Mouse (Mus musculus) hindbrain, postnatal 0 days (tissue): ENCODE results near the gene Cftr. TPM values are rescaled to one million over a fixed set of nuclear protein-coding genes. Genes with fewer than 3 reads are reported as not detected.

Source experiments
- ATAC-seq: fragments of 200-750 bp; cut with Nextera tagmentation; 2 replicates; pipeline ENCODE4 v1.8.0; 2017; ENCODE audit warnings: mild to moderate bottlenecking, moderate TSS enrichment, moderate library complexity
- DNase-seq: peaks from one replicate; pipeline ENCODE4 v3.0.0-alpha.2; 2015; ENCODE audit warnings: low spot score
- H3K27ac ChIP-seq: fragments of 300-500 bp; sonication (generic); 2 replicates; pipeline ENCODE4 v1.5.1; 2014; ENCODE audit warnings: mild to moderate bottlenecking
- H3K27me3 ChIP-seq: fragments of 300-500 bp; sonication (generic); 2 replicates; pipeline ENCODE4 v1.6.1; 2014; ENCODE audit warnings: low read length, mixed read lengths; ENCODE audit not compliant: insufficient read depth
- H3K36me3 ChIP-seq: fragments of 300-500 bp; sonication (generic); 2 replicates; pipeline ENCODE4 v1.6.1; 2014; ENCODE audit warnings: low read length, mixed read lengths; ENCODE audit not compliant: insufficient read depth
- H3K4me1 ChIP-seq: fragments of 300-500 bp; sonication (generic); 2 replicates; pipeline ENCODE4 v1.6.1; 2014; ENCODE audit warnings: antibody characterized with exemption, low read length, mixed read lengths; ENCODE audit not compliant: insufficient read depth
- H3K4me2 ChIP-seq: fragments of 300-500 bp; sonication (generic); 2 replicates; pipeline ENCODE4 v1.6.1; 2014; ENCODE audit warnings: low read depth, mild to moderate bottlenecking, low read length, moderate library complexity, mixed read lengths
- H3K4me3 ChIP-seq: fragments of 300-500 bp; sonication (generic); 2 replicates; pipeline ENCODE4 v1.5.1; 2014; ENCODE audit warnings: low read length
- H3K9ac ChIP-seq: fragments of 300-500 bp; sonication (generic); replicated peaks from 2 replicates; pipeline ENCODE4 v1.6.1; 2014; ENCODE audit warnings: mild to moderate bottlenecking, low read length, moderate library complexity, mixed read lengths
- H3K9me3 ChIP-seq: fragments of 300-500 bp; sonication (generic); 2 replicates; pipeline ENCODE4 v1.6.1; 2016; ENCODE audit warnings: low read length, mixed read lengths
- CTCF ChIP-seq: IDR thresholded peaks from 2 replicates; pipeline ENCODE4 v1.5.1; 2016; ENCODE audit warnings: antibody characterized with exemption, control low read depth, low read depth
- WGBS: fragments of 180-500 bp; shearing (Covaris S2); extraction: QIAGEN DNeasy Blood & Tissue Kit; methylation state at CpG from one replicate; pipeline ENCODE4 v1.1.7; 2014; 5-methylcytosine and 5-hydroxymethylcytosine counted together
- polyA plus RNA-seq: library from polyadenylated mRNA; unstranded; fragments of >200 nt; fragmentation: Nextera tagmentation; extraction: Ambion mirVana; gene quantifications from 2 replicates; pipeline ENCODE4 v1.2.1, GENCODE M21; 2015
- total RNA-seq: library from RNA; depleted of rRNA; stranded (reverse); fragments of >200 nt; gene quantifications from 2 replicates; pipeline ENCODE4 v1.2.3, GENCODE M21; 2014; rRNA removed

Gene Cftr
- 1.5 and 1.6 TPM in 2 replicates for total RNA-seq
- 0.70 and 0.87 TPM in 2 replicates for polyA plus RNA-seq

DNA sequence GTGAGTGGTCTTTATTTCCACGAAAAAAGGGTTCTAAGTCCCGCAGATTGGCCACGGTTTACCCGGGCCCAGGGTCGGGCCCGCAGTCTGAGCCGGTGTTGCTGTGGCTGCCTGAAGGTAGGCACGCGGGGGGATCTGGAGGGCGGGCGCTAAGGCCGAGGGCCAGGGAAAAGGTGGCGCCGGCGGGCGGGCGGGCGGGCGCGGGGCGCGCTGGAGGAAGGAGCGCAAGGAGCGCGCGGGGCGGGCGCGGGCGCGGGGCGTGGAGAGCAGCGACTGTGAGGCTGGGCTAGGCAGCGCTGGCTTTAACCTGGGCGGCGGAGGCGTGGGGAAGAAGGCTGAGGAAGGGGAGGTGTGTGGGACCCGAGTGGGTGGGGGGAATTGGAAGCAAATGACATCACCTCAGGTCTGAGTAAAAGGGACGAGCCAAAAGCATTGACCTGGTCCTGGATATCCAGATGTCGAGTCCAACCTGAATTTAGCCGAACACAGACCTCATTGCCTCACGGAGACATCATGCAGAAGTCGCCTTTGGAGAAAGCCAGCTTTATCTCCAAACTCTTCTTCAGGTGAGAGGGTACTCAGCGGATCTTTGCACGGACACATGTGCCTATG is at the start of gene Cftr:
Gene Cftr (plus strand): TSS at position 377 of the 612 bp plus-strand sequence.
- ATAC-seq, result peak; percentile 94
- peak within 1 kb of the TSS; percentile 79 for H3K4me2 ChIP-seq
- TF ChIP-seq CTCF, result no peak
- 2% methylated on average over 37 of the region's 45 CpGs for WGBS
- no peaks in the 10 kb centered on the region for H3K27me3 ChIP-seq
- peak within 1 kb of the TSS; percentile 48 for H3K9ac ChIP-seq
- no peak within 1 kb of the TSS for H3K27ac ChIP-seq
- H3K4me1 ChIP-seq, result no peaks in the 10 kb centered on the region
- H3K4me3 ChIP-seq, result peak within 1 kb of the TSS; percentile 56
- H3K9me3 ChIP-seq, result no peaks in the 10 kb centered on the region
- no peaks in the 10 kb centered on the region for H3K36me3 ChIP-seq
- peak; percentile 56 for DNase-seq

DNA sequence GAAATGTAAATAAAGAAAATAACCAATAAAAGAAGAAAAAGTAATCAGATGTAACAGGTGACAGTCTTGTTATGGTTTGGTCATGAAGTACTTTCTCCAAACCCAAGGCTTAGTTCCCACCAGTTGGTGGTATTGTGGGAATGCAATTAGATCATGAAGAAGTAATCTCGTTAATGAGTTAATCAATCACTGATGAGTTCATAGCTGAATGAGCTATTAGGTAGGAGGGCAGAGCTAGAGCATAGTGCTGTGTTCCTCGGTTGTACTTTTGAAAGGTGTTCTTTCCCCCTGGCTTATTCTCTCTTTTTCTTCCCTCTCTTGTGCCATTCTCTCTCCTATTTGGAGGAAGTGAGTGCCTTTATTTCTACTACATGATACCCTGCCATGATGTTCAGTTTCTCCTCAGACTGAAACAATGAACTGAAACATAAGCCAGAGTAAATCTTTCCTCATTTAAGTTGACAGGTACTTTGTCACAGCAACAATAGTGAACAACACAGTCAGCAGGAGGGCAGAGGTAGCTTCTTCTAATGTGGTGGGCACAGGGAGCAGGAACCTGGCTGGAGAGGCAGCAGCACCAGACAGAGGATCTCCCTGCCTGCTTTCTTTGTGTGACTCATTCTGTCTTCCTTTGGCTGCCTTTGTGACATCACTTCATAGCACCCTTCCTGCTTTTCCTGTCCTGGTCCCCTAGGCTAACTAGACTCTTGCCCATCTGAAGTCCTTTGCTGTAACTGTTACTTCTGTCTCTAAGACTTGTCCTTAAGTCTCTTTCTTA is 43.1 kb upstream of the Cftr start:
- Histone ChIP-seq H3K4me1 (no peaks in the 10 kb centered on the region), H3K4me3 (no peak overlapping the region), H3K27ac (no peak overlapping the region), H3K27me3 (no peaks in the 10 kb centered on the region), H3K9ac (no peak overlapping the region), H3K9me3 (no peaks in the 10 kb centered on the region), H3K36me3 (no peaks in the 10 kb centered on the region), H3K4me2 (no peak overlapping the region)
- ATAC-seq (no peak), DNase-seq (no peak)
- no peak for TF ChIP-seq CTCF
- WGBS, result 47% methylated on average over 2 of the region's 2 CpGs

DNA sequence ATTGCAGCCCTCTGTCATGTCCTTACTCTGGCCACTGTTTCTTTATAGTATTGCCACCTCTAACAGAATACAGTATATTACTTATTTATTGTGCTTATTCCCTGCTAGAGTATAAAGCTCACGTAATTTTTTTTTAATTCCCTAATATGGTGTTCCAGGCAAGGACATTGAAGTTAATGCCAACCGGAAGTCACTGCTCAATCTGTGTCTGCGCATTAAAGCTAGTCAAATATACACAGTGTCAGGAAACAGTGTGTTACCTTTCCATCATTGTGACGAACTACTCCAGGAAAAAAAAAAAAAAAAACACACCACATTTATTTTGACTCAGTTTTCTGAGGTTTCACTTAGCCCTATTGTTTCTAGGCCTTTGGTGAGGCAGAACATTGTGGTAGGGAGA is 42.4 kb upstream of the Cftr start:
- H3K4me2 ChIP-seq, result no peak overlapping the region
- H3K4me3 ChIP-seq, result no peak overlapping the region
- no peak overlapping the region for H3K9ac ChIP-seq
- H3K36me3 ChIP-seq, result no peaks in the 10 kb centered on the region
- ATAC-seq, result no peak
- DNase-seq, result no peak
- no peaks in the 10 kb centered on the region for H3K9me3 ChIP-seq
- 86% methylated on average over 4 of the region's 4 CpGs for WGBS
- H3K4me1 ChIP-seq, result no peaks in the 10 kb centered on the region
- no peaks in the 10 kb centered on the region for H3K27me3 ChIP-seq
- TF ChIP-seq CTCF, result no peak
- no peak overlapping the region for H3K27ac ChIP-seq

GRCm38 (mm10) chr6:18135246-18135645 is 35.2 kb upstream of the Cftr start:
- ATAC-seq (no peak), DNase-seq (peak; percentile 19)
- Histone ChIP-seq H3K4me3 (no peak overlapping the region), H3K36me3 (no peaks in the 10 kb centered on the region), H3K9me3 (no peaks in the 10 kb centered on the region), H3K27me3 (no peaks in the 10 kb centered on the region), H3K27ac (no peak overlapping the region), H3K4me2 (no peak overlapping the region), H3K9ac (no peak overlapping the region), H3K4me1 (no peaks in the 10 kb centered on the region)
- WGBS, result 60% methylated on average over 1 of the region's 1 CpGs
- TF ChIP-seq CTCF, result peak; percentile 44

DNA sequence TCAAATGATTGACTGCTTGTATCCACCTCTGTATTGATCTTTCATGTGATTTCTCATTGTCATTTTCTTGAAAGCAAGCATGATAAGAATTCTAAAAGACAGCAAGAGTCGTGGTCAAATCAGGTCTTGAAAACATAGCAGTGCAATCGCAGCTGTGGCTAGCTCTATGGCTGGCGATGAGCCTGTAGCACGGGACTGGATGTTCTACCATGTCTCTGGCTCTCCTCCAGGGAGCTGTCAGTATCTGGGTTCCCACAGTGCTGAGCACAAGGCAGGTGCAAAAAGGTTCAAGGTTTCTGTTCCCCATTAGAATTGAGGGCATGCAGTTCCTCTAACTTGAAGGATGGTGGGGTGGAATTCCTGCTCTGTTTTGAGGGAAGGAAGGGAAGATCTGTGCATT is 17.5 kb upstream of the Cftr start:
- 51% methylated on average over 4 of the region's 4 CpGs for WGBS
- DNase-seq (peak; percentile 35), ATAC-seq (peak; percentile 45; the same call in 1 of the 2 replicates)
- Histone ChIP-seq H3K9me3 (no peaks in the 10 kb centered on the region), H3K4me2 (no peak overlapping the region), H3K9ac (no peak overlapping the region), H3K36me3 (no peaks in the 10 kb centered on the region), H3K27me3 (no peaks in the 10 kb centered on the region), H3K27ac (no peak overlapping the region), H3K4me3 (no peak overlapping the region), H3K4me1 (no peaks in the 10 kb centered on the region)
- TF ChIP-seq CTCF, result no peak

DNA sequence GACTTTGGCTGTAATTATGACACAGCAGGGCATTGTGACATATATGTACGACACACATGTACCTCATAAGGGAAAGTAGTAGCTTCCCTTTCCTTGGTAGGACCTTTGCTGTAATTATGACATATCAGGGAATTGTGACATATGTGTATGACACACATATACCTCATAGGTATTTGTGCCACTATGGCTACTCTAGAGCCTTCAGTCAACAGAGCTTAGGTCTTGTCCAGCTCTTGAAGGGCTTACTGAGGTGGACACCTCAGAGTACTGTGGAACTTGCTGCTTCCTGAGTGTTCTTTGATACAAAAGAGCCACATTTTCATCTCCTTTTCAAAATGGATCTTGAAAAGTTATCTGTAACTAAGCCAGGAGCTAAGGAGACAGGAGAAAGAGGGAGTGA is 869 bp upstream of the Cftr start:
- no peaks in the 10 kb centered on the region for H3K27me3 ChIP-seq
- no peak for TF ChIP-seq CTCF
- ATAC-seq (no peak), DNase-seq (no peak)
- no peak overlapping the region for H3K9ac ChIP-seq
- no peaks in the 10 kb centered on the region for H3K9me3 ChIP-seq
- H3K4me1 ChIP-seq, result no peaks in the 10 kb centered on the region
- 81% methylated on average over 1 of the region's 1 CpGs for WGBS
- no peak overlapping the region for H3K4me3 ChIP-seq
- H3K4me2 ChIP-seq, result no peak overlapping the region
- no peak overlapping the region for H3K27ac ChIP-seq
- H3K36me3 ChIP-seq, result no peaks in the 10 kb centered on the region

GRCm38 (mm10) chr6:18171614-18172013 is 1.1 kb downstream of the Cftr start:
- ATAC-seq (peak; percentile 45; the same call in 1 of the 2 replicates), DNase-seq (peak; percentile 8)
- Histone ChIP-seq H3K27ac (no peak overlapping the region), H3K9me3 (no peaks in the 10 kb centered on the region), H3K4me2 (no peak overlapping the region), H3K9ac (no peak overlapping the region), H3K4me3 (no peak overlapping the region), H3K27me3 (no peaks in the 10 kb centered on the region), H3K4me1 (no peaks in the 10 kb centered on the region), H3K36me3 (no peaks in the 10 kb centered on the region)
- 60% methylated on average over 8 of the region's 8 CpGs for WGBS
- TF ChIP-seq CTCF, result peak; percentile 44; the same call in 1 of the 2 replicates
